9 mouse cellular contexts compared by ENCODE assay signal in the genomic region with DNA sequence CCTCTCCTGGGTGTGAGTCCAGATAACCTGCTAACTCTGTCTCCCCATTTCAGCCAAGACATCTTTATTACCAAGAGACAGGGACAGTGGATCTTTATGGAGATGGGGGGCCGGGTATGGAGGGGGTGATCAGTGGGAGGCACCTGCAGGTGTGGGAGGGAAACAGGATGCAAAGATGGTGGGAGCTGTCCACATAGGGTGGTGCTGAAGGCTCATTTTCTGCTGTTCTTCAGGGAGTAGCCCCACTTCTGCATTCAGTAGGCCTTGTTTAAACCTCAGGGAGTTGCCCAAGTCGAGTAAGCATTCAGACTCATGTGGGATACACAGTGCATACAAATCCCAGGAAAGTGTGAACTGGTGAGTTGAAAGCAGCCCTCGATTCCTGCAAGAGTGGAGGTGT. TPM values are rescaled to one million over a fixed set of nuclear protein-coding genes. Genes with fewer than 3 reads are reported as not detected.
A peak's percentile ranks its signal among the peaks of the same experiment; 100 is the strongest.
DNase-seq lines count a peak whose midpoint lies in the region; ATAC-seq and TF ChIP-seq lines count a peak whose summit lies in the region.
"Had no signal": no experiment of that assay in that cellular context is flagged by ENCODE, and none has a peak within 500 bp of the region (broad histone marks: within the 10 kb centered on the region; RNA-seq: fewer than 3 reads in every experiment).

No protein-coding gene starts in this region.

- H3K4me3 ChIP-seq in forebrain, embryonic 11.5 days (ENCODE audit: low read depth, low read length) = no peak overlapping the region
- H3K4me3 ChIP-seq in forebrain, postnatal 0 days (ENCODE audit: low read depth, low read length) = no peak overlapping the region
- H3K4me3 ChIP-seq: embryonic facial prominence, embryonic 15.5 days had no signal

- no peak overlapping the region for H3K4me2 ChIP-seq in forebrain, embryonic 11.5 days (ENCODE audit: low read depth, low read length, severe bottlenecking)
- no peak overlapping the region for H3K4me2 ChIP-seq in forebrain, postnatal 0 days (ENCODE audit: low read depth)
- H3K4me2 ChIP-seq: embryonic facial prominence, embryonic 15.5 days had no signal

- no peak overlapping the region for H3K9ac ChIP-seq in forebrain, embryonic 11.5 days (ENCODE audit: low read length)
- H3K9ac ChIP-seq in forebrain, postnatal 0 days = no peak overlapping the region
- H3K9ac ChIP-seq: embryonic facial prominence, embryonic 15.5 days had no signal

- no peak for ATAC-seq in forebrain, embryonic 11.5 days (replicated peaks; ENCODE audit: low FRiP score)
- ATAC-seq in forebrain, postnatal 0 days = no peak
- no peak for ATAC-seq in megakaryocyte progenitor cell, adult 5-6 weeks (replicated peaks; ENCODE audit: poor library complexity)

- peak; percentile 76 for DNase-seq in forebrain, embryonic 11.5 days (ENCODE audit: low spot score)
- no peak for DNase-seq in forebrain, postnatal 0 days
- DNase-seq in lung, postnatal 14 days = peak; percentile 29
- no peak for DNase-seq in lung, postnatal 25 days (ENCODE audit: low spot score)
- DNase-seq in adrenal gland, postnatal 36 days = peak; percentile 16 to 32
- peak; percentile 55 for DNase-seq in retina, embryonic 14.5 days (ENCODE audit: low spot score)
- no peak for DNase-seq in layer of hippocampus, adult 9-11 months

- TF ChIP-seq CTCF in forebrain, postnatal 0 days (IDR thresholded peaks at IDR 0.05; ENCODE audit: low read depth) = no peak

- H3K27me3 ChIP-seq in forebrain, embryonic 11.5 days (ENCODE audit: control insufficient read depth, insufficient read depth, low read length) = no peaks in the 10 kb centered on the region
- no peaks in the 10 kb centered on the region for H3K27me3 ChIP-seq in forebrain, postnatal 0 days (ENCODE audit: insufficient read depth, low read length)

- no peak overlapping the region for H3K27ac ChIP-seq in forebrain, embryonic 11.5 days (ENCODE audit: low read depth, low read length)
- H3K27ac ChIP-seq in forebrain, postnatal 0 days (ENCODE audit: low read depth, low read length) = no peak overlapping the region
- H3K27ac ChIP-seq: embryonic facial prominence, embryonic 15.5 days had no signal

- no peaks in the 10 kb centered on the region for H3K4me1 ChIP-seq in forebrain, embryonic 11.5 days (replicated peaks; ENCODE audit: control insufficient read depth, insufficient read depth, low read length)
- H3K4me1 ChIP-seq in forebrain, postnatal 0 days (ENCODE audit: insufficient read depth) = no peaks in the 10 kb centered on the region
- H3K4me1 ChIP-seq: embryonic facial prominence, embryonic 15.5 days had no signal

- WGBS in forebrain, embryonic 11.5 days = 25% methylated on average over 3 of the region's 3 CpGs
- WGBS in forebrain, postnatal 0 days = 22% methylated on average over 3 of the region's 3 CpGs

- no peaks in the 10 kb centered on the region for H3K36me3 ChIP-seq in forebrain, embryonic 11.5 days (ENCODE audit: control insufficient read depth, insufficient read depth, low read length)
- no peaks in the 10 kb centered on the region for H3K36me3 ChIP-seq in forebrain, postnatal 0 days (ENCODE audit: insufficient read depth)
- H3K36me3 ChIP-seq: embryonic facial prominence, embryonic 15.5 days had no signal

- H3K9me3 ChIP-seq in forebrain, embryonic 11.5 days (ENCODE audit: control insufficient read depth, low read length) = no peaks in the 10 kb centered on the region
- H3K9me3 ChIP-seq in forebrain, postnatal 0 days (ENCODE audit: low read length) = no peaks in the 10 kb centered on the region
- H3K9me3 ChIP-seq: embryonic facial prominence, embryonic 15.5 days had no signal

RNA-seq across cellular contexts. Expression of gene Adra2c, which starts 21.5 kb away (rescaled TPM):
- polyA plus RNA-seq in forebrain, embryonic 11.5 days (2014; fragmentation: Nextera tagmentation; extraction: Ambion mirVana) = 0.05 TPM in 1 of 2 replicates, not detected in the other
- 8.9 and 10.7 TPM in 2 replicates for total RNA-seq in forebrain, postnatal 0 days (2014; rRNA removed)
- polyA plus RNA-seq in forebrain, postnatal 0 days (2015; fragmentation: Nextera tagmentation; extraction: Ambion mirVana) = 1.5 and 1.7 TPM in 2 replicates
- under 1 TPM; 0.30 to 0.53 TPM for total RNA-seq in adrenal gland, postnatal 36 days (2021)
- not detected in 2 replicates for total RNA-seq in megakaryocyte progenitor cell, adult 5-6 weeks (2015)
- total RNA-seq in megakaryocyte progenitor cell, adult 5-6 weeks (2017) = not detected in 2 replicates

Comparison
In these comparisons a context has a peak if more than half of its experiments do, and no peak if none do; other contexts are left out.
1. DNase-seq: peak in forebrain, embryonic 11.5 days (single experiment), lung, postnatal 14 days (single experiment), adrenal gland, postnatal 36 days (2 of 2) and retina, embryonic 14.5 days (single experiment); none in forebrain, postnatal 0 days (single experiment), lung, postnatal 25 days (single experiment) and layer of hippocampus, adult 9-11 months (single experiment).